Mouse (Mus musculus) ES-Bruce4 (cell line): ENCODE measurements around the gene Dnajc13.

Source experiments
- CTCF ChIP-seq: IDR thresholded peaks from one replicate; pipeline ENCODE4 v1.8.1; 2011; ENCODE audit warnings: low read depth, low read length
- EP300 ChIP-seq: IDR thresholded peaks from 2 replicates; pipeline ENCODE4 v1.6.1; 2011; ENCODE audit warnings: low read depth, low read length; ENCODE audit not compliant: insufficient read depth

DNA sequence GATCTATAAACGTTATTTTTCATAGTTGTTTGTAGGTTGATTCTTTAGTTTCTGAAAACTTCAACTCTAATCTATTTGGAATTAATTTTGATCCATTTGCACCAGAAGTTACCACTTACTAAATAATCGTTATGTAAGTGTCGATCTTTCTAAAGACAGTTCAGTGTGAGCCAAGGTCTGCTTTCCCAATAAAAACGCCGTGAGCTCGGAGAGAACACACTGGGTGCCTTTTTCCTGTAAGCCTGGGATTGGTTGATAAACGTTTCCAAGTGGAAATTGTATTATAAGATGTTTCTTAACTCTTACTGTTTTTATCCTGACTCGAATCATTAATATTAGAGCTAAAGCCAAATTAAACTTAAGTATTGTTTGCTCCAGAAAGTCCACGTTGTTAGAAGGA lies 155.8 kb downstream of the Dnajc13 start:
- no peak for TF ChIP-seq CTCF
- TF ChIP-seq EP300: no peak
